Mouse (Mus musculus): ENCODE measurements around the gene Muc13. TPM values are rescaled to one million over a fixed set of nuclear protein-coding genes. Genes with fewer than 3 reads are reported as not detected.

Gene Muc13
- polyA plus RNA-seq, 1 experiment from 2014 or later, result not detected

DNA sequence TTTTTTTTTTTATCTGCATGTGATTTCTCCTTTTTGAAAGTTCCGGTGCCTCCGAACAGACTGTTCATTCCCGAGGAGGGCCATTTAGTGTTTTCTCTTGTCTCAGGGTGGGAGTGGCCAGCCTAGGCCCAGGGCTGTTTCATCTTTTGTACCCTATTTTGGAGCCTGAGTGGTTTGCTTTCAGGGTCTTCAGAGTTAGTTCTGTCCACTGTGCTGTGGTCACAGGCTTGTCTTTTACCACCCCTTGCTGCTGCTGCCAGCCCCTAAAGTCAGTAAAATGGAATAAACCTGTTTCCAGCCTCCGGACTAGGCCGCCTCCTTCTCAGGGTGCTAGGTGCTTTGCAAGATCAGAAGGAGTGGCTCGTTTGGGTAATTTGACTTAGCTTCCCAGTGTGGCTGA, 38.2 kb downstream of the Muc13 start:
- WGBS, result 45% methylated on average over 6 of the region's 6 CpGs
- H3K27me3 ChIP-seq, result no peaks in the 10 kb centered on the region
- no peaks in the 10 kb centered on the region for H3K36me3 ChIP-seq
- H3K9ac ChIP-seq, result no peak overlapping the region
- no peaks in the 10 kb centered on the region for H3K9me3 ChIP-seq
- H3K4me1 ChIP-seq, result peaks cover 49% of the 10 kb centered on the region
- no peak for ATAC-seq (ENCODE audit: insufficient number of reproducible peaks, low FRiP score, low TSS enrichment, low read depth)
- H3K4me3 ChIP-seq, result peak overlapping the region; percentile 32
- H3K4me2 ChIP-seq, result peak overlapping the region; percentile 57
- peak overlapping the region; percentile 82 for H3K27ac ChIP-seq

DNA sequence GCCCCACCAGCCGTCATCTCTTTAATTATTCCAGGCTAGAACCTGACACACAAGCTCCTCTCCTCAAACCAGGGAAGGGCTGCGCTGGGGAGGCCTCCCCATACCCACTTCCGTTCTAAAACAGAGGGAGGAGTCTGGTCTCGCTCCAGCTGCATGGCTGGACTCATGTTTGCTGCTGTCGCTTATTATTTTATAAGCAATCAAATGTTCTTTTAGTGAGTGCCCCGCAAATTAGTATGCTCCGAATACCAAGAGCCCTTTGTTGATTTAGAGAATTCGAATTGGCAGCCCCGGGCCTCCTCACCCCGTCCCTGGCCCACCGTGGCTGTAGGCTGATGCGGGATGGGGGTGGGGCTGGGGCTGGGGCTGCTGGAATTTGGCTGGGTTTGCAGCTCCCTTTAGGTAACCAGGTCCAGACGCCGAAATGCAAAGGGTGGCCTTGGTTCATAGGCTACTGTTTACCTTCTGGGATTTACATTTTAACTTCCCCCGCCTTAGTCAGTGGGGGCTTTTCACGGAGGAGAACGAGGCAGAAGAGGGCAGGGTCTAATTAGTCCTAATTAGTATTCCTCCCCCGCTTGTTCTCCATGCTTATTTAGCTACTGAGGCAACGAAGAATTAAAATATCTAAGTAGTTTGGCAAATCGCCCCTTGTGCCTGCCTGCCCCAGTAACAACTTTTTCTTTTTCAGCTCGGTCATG, 39.0 kb downstream of the Muc13 start:
- Histone ChIP-seq H3K9ac (0 out of 2 replicates have a peak overlapping the region, but pooled peaks have one; percentile 17), H3K4me2 (peak overlapping the region; percentile 57), H3K36me3 (no peaks in the 10 kb centered on the region), H3K4me3 (peak overlapping the region; percentile 32), H3K4me1 (peaks cover 56% of the 10 kb centered on the region), H3K27ac (peak overlapping the region; percentile 82), H3K9me3 (no peaks in the 10 kb centered on the region), H3K27me3 (no peaks in the 10 kb centered on the region)
- ATAC-seq (ENCODE audit: insufficient number of reproducible peaks, low FRiP score, low TSS enrichment, low read depth), result 0 out of 2 replicates have a peak, but pooled peaks have one; percentile 25
- 5% methylated on average over 21 of the region's 21 CpGs for WGBS

DNA sequence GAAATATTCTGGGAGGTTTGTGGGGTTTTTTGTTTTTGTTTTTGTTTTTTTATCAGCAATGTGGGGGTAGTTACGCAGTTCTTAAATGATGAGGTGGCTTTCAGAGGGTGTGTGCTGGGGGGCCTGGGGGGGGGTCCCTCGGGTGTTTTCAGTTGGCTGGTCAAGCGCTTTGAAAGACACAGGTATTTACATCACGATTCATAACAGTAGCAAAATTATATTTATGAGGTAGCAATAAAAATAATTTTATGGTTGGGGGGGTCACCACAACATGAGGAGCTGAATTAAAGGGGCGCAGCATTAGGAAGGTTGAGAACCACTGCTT, 39.6 kb downstream of the Muc13 start:
- H3K4me3 ChIP-seq, result peak overlapping the region; percentile 32
- 0 out of 2 replicates have a peak overlapping the region, but pooled peaks have one; percentile 17 for H3K9ac ChIP-seq
- H3K36me3 ChIP-seq, result no peaks in the 10 kb centered on the region
- peaks cover 60% of the 10 kb centered on the region for H3K4me1 ChIP-seq
- 8% methylated on average over 5 of the region's 5 CpGs for WGBS
- H3K4me2 ChIP-seq, result peak overlapping the region; percentile 57
- ATAC-seq (ENCODE audit: insufficient number of reproducible peaks, low FRiP score, low TSS enrichment, low read depth), result no peak
- peak overlapping the region; percentile 82 for H3K27ac ChIP-seq
- no peaks in the 10 kb centered on the region for H3K9me3 ChIP-seq
- no peaks in the 10 kb centered on the region for H3K27me3 ChIP-seq

DNA sequence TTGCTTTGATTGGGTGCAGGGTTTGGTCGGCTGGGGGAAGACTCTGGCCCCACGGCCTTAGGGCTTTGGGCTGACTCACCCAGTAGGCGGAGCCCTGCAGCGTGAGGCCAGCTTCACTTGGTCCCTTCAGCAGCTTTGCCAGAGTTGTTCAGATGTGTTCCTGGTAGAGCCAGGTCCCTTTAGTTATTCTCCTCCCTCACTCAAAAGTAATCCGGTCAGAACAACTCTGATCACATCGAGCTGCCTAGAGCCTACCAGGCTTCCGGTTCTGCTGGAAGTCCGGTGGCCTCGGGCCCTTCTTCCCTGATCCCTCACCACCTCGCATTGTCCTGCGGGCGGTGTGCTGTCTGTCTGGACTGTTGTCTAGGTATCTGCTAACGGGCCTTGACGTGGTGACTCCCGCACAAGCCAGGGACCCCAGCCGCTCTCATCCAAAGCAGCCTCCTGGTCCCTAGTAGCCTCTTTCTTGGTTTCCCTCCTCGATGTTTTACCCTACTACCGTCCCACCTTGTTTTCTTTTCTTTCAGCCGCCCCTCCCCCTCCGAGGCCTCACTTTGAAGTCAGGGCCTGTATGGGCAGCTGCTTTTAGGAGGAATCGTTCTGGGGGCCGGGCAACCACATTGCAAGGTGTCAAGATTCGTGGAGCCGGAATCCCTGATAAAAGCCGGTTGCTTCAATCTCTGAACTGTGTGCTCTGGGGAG, 40.1 kb downstream of the Muc13 start:
- no peaks in the 10 kb centered on the region for H3K36me3 ChIP-seq
- H3K4me3 ChIP-seq, result peak overlapping the region; percentile 32
- H3K27ac ChIP-seq, result peak overlapping the region; percentile 82
- WGBS, result 7% methylated on average over 25 of the region's 25 CpGs
- H3K27me3 ChIP-seq, result no peaks in the 10 kb centered on the region
- H3K4me1 ChIP-seq, result peaks cover 58% of the 10 kb centered on the region
- no peaks in the 10 kb centered on the region for H3K9me3 ChIP-seq
- peak overlapping the region; percentile 17; the same call in 1 of the 2 replicates for H3K9ac ChIP-seq
- peak overlapping the region; percentile 57 for H3K4me2 ChIP-seq
- no peak for ATAC-seq (ENCODE audit: insufficient number of reproducible peaks, low FRiP score, low TSS enrichment, low read depth)

DNA sequence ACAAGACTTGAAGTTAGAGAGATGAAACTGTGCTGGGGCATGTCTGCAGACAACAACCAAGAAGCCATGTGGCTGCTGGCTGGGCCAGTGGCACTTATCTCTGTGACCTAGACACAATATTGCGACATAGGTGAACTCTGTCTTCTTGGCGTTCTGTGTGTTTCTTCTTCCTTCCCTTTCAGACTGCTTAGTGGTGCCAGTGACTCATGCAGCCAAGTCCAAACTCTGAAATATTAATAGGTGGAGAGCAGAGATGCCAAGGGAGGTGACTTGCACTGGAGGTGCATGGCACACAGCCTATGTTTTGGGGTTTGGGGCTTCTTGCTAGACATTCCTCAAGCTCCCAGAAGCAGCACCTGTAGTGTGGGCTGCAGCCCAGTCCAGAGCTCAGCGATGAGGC, 42.8 kb downstream of the Muc13 start:
- Histone ChIP-seq H3K4me2 (no peak overlapping the region), H3K36me3 (no peaks in the 10 kb centered on the region), H3K4me1 (peaks cover 61% of the 10 kb centered on the region), H3K27me3 (no peaks in the 10 kb centered on the region), H3K4me3 (no peak overlapping the region), H3K27ac (peak overlapping the region; percentile 27; the same call in 1 of the 2 replicates), H3K9ac (no peak overlapping the region), H3K9me3 (no peaks in the 10 kb centered on the region)
- WGBS, result 60% methylated on average over 3 of the region's 3 CpGs
- ATAC-seq (ENCODE audit: insufficient number of reproducible peaks, low FRiP score, low TSS enrichment, low read depth), result no peak

DNA sequence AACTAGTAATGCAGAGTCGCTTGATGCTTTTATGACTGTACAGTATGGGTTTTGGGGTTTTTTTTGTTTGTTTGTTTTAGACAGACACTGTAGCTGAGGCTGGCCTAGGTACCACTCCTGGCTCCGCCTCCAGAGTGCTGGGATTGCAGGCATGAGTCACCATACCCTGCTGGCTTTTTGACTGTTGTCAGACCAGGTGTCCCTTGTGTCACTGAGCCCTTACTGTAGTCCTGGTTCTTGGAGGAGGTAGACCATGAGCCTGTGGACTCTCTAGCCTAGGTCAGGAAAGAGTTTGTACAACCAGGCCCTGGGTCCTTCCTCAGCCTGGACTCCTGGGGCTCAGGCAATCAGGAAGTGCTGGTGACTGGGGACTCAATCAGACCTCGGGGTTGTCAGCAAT, 43.4 kb downstream of the Muc13 start:
- no peaks in the 10 kb centered on the region for H3K9me3 ChIP-seq
- no peaks in the 10 kb centered on the region for H3K36me3 ChIP-seq
- peak overlapping the region; percentile 61; the same call in 1 of the 2 replicates for H3K27ac ChIP-seq
- WGBS, result 60% methylated on average over 3 of the region's 3 CpGs
- no peak overlapping the region for H3K4me3 ChIP-seq
- no peak overlapping the region for H3K4me2 ChIP-seq
- no peaks in the 10 kb centered on the region for H3K27me3 ChIP-seq
- no peak overlapping the region for H3K9ac ChIP-seq
- no peak for ATAC-seq (ENCODE audit: insufficient number of reproducible peaks, low FRiP score, low TSS enrichment, low read depth)
- peaks cover 58% of the 10 kb centered on the region for H3K4me1 ChIP-seq

DNA sequence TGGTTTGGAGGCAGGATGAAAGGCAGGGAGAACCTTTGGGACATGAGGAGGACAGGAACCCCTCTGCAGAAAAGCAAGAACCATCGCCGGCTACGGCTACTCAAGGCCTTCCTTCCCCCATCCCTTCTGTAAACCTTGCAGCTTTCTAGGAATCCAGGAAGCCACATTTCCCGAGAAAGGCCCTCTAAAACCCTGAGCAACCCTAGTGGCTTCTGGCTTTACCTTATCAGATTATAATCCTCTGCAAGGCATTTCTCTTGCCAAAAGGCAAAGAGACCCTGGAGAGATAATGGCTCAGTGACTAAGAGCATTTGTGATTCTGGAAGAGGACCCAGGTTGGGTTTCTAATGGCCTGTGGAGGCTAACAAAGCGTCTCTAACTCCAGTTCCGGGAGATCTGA, 46.8 kb downstream of the Muc13 start:
- no peak overlapping the region for H3K4me2 ChIP-seq
- no peaks in the 10 kb centered on the region for H3K9me3 ChIP-seq
- H3K27me3 ChIP-seq, result no peaks in the 10 kb centered on the region
- H3K4me3 ChIP-seq, result no peak overlapping the region
- 0 out of 2 replicates have a peak overlapping the region, but pooled peaks have one; percentile 9 for H3K27ac ChIP-seq
- WGBS, result 47% methylated on average over 6 of the region's 6 CpGs
- peaks cover 33% of the 10 kb centered on the region for H3K4me1 ChIP-seq
- H3K36me3 ChIP-seq, result no peaks in the 10 kb centered on the region
- no peak overlapping the region for H3K9ac ChIP-seq
- no peak for ATAC-seq (ENCODE audit: insufficient number of reproducible peaks, low FRiP score, low TSS enrichment, low read depth)

DNA sequence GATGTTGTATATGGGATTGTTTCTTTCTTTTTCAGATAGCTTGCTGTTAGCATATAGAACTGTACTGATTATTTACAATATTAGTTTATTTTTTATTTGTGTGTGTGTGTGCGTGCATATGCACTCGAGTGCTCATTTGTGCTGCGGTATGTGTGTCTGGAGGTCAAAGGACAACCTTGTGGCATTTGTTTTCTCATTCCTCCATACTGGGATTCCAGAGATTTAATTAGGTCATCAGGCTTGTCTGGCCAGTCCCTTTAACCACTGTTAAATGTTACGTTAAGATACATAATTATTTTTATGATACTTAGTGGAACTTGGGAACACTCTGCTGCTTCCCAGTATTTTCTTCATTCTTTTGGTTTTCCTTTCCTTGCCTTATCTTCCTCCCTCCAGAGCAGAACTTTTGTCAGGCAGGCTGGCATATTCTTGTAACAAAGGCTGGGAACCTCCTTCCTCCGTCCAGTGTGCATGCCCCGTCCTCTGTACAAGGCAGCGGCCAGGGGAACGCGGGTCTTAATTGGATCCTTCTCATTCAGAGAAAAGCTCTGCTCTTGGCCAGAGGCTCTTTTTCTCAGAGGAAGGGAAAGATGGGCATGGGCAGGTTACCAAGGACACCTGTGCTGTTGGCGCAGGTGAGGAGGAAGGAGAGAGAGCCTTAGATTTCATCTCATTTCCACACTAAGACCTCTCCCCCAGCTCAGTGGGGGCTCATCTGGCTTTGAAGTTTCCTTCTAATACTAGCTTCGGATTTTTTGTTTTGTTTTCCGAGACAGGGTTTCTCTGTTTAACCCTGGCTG, 48.4 kb downstream of the Muc13 start:
- Histone ChIP-seq H3K9me3 (no peaks in the 10 kb centered on the region), H3K9ac (no peak overlapping the region), H3K4me3 (no peak overlapping the region), H3K4me1 (peaks cover 26% of the 10 kb centered on the region), H3K27ac (no peak overlapping the region), H3K36me3 (peaks cover 11% of the 10 kb centered on the region), H3K27me3 (no peaks in the 10 kb centered on the region), H3K4me2 (no peak overlapping the region)
- 62% methylated on average over 12 of the region's 12 CpGs for WGBS
- no peak for ATAC-seq (ENCODE audit: insufficient number of reproducible peaks, low FRiP score, low TSS enrichment, low read depth)

DNA sequence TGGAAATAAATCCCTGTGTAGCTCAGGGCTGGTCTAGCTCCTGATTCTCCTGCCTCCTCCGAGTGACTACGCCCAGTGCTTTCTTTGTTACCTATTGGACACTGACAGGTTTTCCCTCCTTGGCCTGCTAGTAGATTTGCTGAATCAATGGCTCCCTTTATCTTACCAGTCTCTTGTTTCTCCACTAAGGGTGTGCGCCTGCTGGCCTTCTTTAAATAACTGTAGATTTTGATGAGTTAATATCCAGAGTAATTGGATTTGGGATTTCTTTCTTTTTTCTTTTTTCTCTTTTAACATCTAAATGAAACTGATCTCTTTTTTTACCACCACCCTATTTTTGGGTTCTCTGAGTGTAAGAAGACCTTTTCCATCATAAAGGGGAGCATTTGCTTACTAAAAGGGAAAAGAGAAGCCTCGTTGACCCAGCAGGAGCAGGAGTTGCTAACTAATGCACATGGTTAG, 50.3 kb downstream of the Muc13 start:
- H3K36me3 ChIP-seq, result peaks cover 11% of the 10 kb centered on the region
- H3K9ac ChIP-seq, result no peak overlapping the region
- ATAC-seq (ENCODE audit: insufficient number of reproducible peaks, low FRiP score, low TSS enrichment, low read depth), result no peak
- H3K4me1 ChIP-seq, result peaks cover 15% of the 10 kb centered on the region
- no peak overlapping the region for H3K4me3 ChIP-seq
- H3K9me3 ChIP-seq, result no peaks in the 10 kb centered on the region
- H3K27me3 ChIP-seq, result no peaks in the 10 kb centered on the region
- H3K4me2 ChIP-seq, result no peak overlapping the region
- WGBS, result 68% methylated on average over 4 of the region's 4 CpGs
- no peak overlapping the region for H3K27ac ChIP-seq

DNA sequence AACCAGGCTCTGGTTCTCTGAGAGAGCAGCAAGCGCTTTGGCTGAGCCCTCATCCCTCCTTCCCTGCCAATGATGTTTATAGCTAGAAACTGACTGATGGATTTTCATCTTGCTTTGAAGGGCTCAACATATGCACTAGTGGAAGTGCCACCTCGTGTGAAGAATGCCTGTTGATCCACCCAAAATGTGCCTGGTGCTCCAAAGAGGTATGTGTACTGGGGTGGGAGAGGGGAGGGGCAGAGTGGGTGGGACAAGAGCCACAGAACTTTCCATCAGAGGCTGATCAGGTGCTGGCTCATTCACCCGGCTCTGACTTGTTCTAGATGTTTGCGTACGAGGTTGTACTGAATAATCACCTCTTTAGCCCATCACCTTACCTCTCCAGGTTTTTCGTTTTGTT, 51.0 kb downstream of the Muc13 start:
- H3K9ac ChIP-seq, result no peak overlapping the region
- no peak for ATAC-seq (ENCODE audit: insufficient number of reproducible peaks, low FRiP score, low TSS enrichment, low read depth)
- H3K4me1 ChIP-seq, result peaks cover 15% of the 10 kb centered on the region
- H3K36me3 ChIP-seq, result peaks cover 11% of the 10 kb centered on the region
- no peaks in the 10 kb centered on the region for H3K9me3 ChIP-seq
- H3K4me2 ChIP-seq, result no peak overlapping the region
- H3K4me3 ChIP-seq, result no peak overlapping the region
- WGBS, result 69% methylated on average over 6 of the region's 6 CpGs
- H3K27ac ChIP-seq, result no peak overlapping the region
- H3K27me3 ChIP-seq, result no peaks in the 10 kb centered on the region

DNA sequence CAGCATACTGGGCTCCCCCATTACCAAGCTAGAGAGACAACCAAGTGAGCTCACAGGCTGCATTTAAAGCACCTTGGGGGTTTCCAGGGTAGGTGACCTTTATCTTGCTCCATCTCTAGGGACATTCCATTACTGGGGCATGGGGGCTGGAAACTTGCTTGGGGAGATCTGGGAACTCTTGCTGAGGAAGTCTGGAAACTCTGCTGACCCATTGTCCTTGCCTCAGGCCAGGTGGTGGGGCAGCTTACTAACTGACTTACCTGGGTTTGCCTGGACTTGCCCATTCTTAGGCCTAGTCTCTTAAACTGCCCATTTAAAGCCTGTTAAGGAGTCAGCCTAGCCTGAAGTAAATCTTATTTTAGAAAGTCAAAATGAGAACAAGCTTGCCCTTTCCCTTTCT, 59.4 kb downstream of the Muc13 start:
- Histone ChIP-seq H3K4me3 (no peak overlapping the region), H3K4me2 (no peak overlapping the region), H3K27ac (no peak overlapping the region), H3K9me3 (no peaks in the 10 kb centered on the region), H3K36me3 (0 out of 2 replicates have a peak, but pooled peaks cover 5% of the 10 kb centered on the region), H3K27me3 (no peaks in the 10 kb centered on the region), H3K9ac (no peak overlapping the region), H3K4me1 (no peaks in the 10 kb centered on the region)
- no peak for ATAC-seq (ENCODE audit: insufficient number of reproducible peaks, low FRiP score, low TSS enrichment, low read depth)

DNA sequence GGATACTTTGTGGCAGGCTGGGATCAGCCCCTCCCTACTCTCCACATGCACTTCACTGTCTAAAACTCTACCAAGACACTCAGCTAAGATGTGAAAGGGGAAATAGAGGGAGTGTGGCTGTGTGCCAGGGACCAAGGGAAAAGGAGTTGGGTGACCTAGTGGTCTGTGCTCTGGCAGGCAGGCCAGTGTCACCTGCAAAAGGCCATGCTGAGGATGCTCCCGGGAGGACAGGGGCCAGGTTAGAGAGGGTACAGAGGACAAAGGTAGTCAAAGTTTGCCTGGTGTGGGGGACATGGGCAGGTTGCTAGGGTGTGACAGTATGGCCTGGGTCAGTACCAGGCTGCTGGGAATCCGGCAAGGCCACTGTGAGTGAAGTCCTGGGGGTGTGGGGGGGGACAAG, 64.9 kb downstream of the Muc13 start:
- Histone ChIP-seq H3K27ac (no peak overlapping the region), H3K36me3 (no peaks in the 10 kb centered on the region), H3K27me3 (no peaks in the 10 kb centered on the region), H3K9ac (no peak overlapping the region), H3K4me3 (no peak overlapping the region), H3K4me1 (peaks cover 7% of the 10 kb centered on the region; the same call in 1 of the 2 replicates), H3K9me3 (no peaks in the 10 kb centered on the region), H3K4me2 (no peak overlapping the region)
- WGBS, result 88% methylated on average over 2 of the region's 2 CpGs
- ATAC-seq (ENCODE audit: insufficient number of reproducible peaks, low FRiP score, low TSS enrichment, low read depth), result no peak
